Mouse (Mus musculus): ENCODE results near the gene Tmem150a.

GRCm38 (mm10) chr6:72358086-72358764 is 3.0 kb downstream of the Tmem150a start:
- TF ChIP-seq CTCF (IDR thresholded peaks at IDR 0.05), result no peak
- no peak for TF ChIP-seq POLR2A (IDR thresholded peaks at IDR 0.05; ENCODE audit: insufficient read depth, low read depth, low read length)
- no peak for TF ChIP-seq EP300 (IDR thresholded peaks at IDR 0.05; ENCODE audit: insufficient read depth, low read depth, low read length)

Data from heart, adult 2 months (tissue).